Mouse (Mus musculus) subcutaneous adipose tissue, adult 2 months (tissue): ENCODE measurements around the gene Pdzd3. TPM values are rescaled to one million over a fixed set of nuclear protein-coding genes. Genes with fewer than 3 reads are reported as not detected.

Source experiments
- polyA plus RNA-seq: library from polyadenylated mRNA; depleted of rRNA; stranded (reverse); fragments of >200 nt; gene quantifications from 2 replicates; pipeline ENCODE4 v1.2.3, GENCODE M21; 2012; ENCODE audit warnings: low replicate concordance; rRNA removed

Pdzd3 gene
- 0.10 and 0.13 TPM in 2 replicates for polyA plus RNA-seq

DNA sequence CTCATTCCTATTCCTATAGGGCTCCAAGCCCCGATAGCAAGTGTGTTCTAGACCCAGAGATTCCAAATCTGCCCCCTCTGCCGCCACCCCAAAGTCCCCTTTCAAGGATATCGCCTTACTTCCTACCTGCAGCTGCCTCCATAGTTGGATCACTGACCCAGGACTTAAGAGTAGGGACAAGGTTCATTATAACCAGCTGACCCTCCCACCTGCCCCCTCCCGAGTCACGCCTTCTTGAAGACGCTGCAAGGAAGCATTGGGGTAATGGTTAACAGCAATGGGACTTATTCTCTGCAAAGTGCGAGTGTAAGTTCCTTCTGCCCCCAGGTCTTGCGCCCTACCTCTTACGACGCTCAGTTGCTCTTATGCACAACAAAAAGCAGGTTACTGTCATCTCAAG lies at the start of gene Pdzd3:
Gene Pdzd3 (minus strand): TSS at position 158 of the 400 bp plus-strand sequence.

DNA sequence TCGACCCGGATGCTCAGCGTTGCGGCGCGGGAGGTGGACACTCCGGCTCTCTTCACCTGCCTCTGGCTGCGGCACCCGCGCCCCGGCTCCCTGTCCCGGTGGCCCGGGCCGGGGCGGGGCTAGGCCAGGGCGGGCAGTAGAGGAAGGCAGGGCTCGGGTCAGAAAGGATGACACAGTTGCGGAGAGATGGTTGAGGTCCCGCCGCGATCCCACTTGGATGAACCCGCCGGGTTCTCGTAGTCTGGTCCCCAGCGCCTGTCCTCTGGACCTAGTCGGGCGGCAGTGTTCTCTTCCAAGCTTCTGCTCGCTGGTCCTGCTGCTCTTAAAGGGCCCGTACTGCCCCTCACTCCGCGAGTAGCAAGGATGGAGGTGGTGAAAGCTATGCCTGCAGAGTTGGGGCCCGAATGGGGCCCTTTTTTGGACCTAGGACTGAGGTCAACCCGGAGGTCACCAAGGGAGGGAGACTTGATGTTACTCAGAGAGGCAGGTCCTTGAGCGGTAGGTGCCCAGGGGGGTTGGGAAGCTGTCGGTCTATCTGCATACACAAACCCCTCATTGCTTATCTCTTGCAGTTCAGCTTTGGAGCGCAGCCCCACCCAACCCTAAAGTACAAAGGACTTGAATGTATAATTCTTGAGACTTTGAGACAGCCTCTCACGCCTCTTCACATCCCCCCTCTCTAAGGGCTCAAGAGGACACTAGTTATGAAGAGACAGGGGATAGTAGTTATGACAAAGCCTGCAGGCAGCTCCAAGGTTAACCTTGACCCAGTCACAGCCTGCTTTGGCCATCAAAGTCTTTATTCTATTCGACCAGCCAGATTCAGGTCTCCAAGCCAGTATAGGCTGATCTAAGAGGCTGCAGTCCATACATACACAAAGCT lies 37.0 kb upstream of the Pdzd3 start, which contains the start of gene Abcg4:
Gene Abcg4 (minus strand): TSS at position 540 of the 883 bp plus-strand sequence.

DNA sequence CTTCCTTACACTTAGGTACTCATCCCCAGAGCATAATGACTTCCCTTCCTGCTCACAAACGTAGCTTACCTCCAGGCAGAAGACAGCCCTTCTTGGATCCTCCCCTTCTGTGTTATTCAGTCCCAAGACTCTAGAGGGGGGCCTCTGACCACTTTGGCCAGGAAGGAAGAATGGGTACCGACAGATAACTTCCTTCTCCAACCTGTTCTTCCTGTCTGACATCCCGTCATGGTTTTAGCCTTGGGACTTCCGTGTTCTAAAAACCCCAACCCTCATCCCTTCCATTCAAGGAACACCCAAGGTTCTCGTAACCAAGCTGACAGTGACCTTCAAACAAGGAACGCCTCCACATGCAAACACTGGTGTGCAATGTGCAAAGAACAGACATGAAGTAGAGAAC lies 17.2 kb upstream of the Pdzd3 start, which contains the start of gene Nlrx1:
Gene Nlrx1 (minus strand): TSS at position 168 of the 400 bp plus-strand sequence.

DNA sequence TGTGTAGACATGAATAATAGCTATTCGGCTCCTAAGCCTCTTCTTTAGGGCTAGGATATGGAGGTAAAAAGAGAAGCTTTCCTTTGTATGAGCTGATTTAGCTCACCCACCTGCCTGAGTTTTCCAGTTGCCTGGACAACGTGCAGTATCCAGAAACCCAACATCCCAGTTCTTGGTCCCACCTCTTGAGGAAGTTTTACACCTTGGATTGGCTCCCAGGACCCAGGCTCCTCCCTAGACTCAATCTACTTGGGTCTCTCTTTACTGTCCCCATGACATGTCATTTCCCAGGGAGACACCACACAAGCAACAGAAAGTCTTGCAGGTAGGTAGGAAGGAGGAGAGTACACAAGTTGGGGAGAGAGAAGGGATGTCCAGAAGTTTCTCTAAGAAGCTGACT lies 10.9 kb downstream of the Pdzd3 start, which contains the start of gene Ccdc153:
Gene Ccdc153 (plus strand): TSS at position 278 of the 400 bp plus-strand sequence.

DNA sequence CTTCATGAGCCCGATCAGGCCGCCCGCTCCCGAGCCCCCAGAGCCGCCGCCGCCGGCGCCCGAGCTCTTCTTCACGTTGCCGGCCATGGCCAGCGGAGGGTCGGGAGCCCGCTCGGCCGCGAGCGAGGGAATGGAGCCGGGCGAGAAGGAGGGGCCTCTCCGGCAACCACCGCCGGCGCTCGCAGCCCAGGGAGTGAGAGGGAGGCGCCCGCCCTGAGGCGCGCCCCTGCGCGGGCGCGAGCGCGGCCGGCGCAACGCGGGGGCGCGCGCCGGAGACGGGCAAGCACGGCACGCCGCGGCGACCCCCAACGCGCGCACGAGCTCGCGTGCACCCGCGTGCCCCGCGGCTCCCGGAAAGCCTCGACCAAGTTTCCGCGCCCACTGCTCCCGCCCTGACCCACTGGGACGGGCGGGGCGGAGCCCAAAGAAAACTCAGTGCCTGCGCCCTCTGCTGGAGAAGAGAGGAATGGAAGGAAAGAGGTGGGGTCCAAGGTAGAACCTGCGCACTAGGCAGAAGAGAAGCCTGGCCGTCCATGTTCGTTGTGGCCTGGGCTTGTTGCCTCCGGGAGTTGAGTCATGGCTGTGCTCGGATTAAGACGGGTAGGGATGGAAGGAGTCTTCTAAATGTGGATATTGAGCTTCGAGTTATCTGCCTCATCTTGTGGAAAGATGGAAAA lies 17.3 kb downstream of the Pdzd3 start, which contains the start of gene Cbl:
Gene Cbl (minus strand): TSS at position 248 of the 677 bp plus-strand sequence.

Other genes starting within 250 kb of the Pdzd3 start
- gene Thy1, start 208.1 kb downstream of the Pdzd3 start, polyA plus RNA-seq: 96.2 and 370 TPM in 2 replicates
- 7.9 and 15.6 TPM in 2 replicates for gene Usp2, start 184.4 kb downstream of the Pdzd3 start, polyA plus RNA-seq
- gene Mfrp, start 149.7 kb downstream of the Pdzd3 start, polyA plus RNA-seq: 0.19 and 0.22 TPM in 2 replicates
- gene C1qtnf5, start 144.2 kb downstream of the Pdzd3 start, polyA plus RNA-seq: 29.5 and 33.1 TPM in 2 replicates
- 0.23 TPM in 1 of 2 replicates, not detected in the other for gene Gm49380, start 138.0 kb downstream of the Pdzd3 start, polyA plus RNA-seq
- 31.5 and 51.6 TPM in 2 replicates for gene Rnf26, start 138.0 kb downstream of the Pdzd3 start, polyA plus RNA-seq
- gene Mcam, start 117.0 kb downstream of the Pdzd3 start, polyA plus RNA-seq: 257 and 403 TPM in 2 replicates
- gene Cbl, start 17.4 kb downstream of the Pdzd3 start, polyA plus RNA-seq: 11.5 and 18.6 TPM in 2 replicates
- gene Ccdc153, start 10.8 kb downstream of the Pdzd3 start, polyA plus RNA-seq: not detected in 2 replicates
- 23.7 and 26.2 TPM in 2 replicates for gene Nlrx1, start 17.1 kb upstream of the Pdzd3 start, polyA plus RNA-seq
- 4.6 and 20.7 TPM in 2 replicates for gene Abcg4, start 37.1 kb upstream of the Pdzd3 start, polyA plus RNA-seq
- 27.2 and 45.3 TPM in 2 replicates for gene Hinfp, start 54.2 kb upstream of the Pdzd3 start, polyA plus RNA-seq
- 64.0 and 72.6 TPM in 2 replicates for gene C2cd2l, start 68.8 kb upstream of the Pdzd3 start, polyA plus RNA-seq
- 71.2 and 80.6 TPM in 2 replicates for gene Dpagt1, start 74.5 kb upstream of the Pdzd3 start, polyA plus RNA-seq
- gene H2afx, start 83.2 kb upstream of the Pdzd3 start, polyA plus RNA-seq: 28.0 and 118 TPM in 2 replicates
- gene Hmbs, start 92.8 kb upstream of the Pdzd3 start, polyA plus RNA-seq: 62.0 and 66.6 TPM in 2 replicates
- gene Vps11, start 110.2 kb upstream of the Pdzd3 start, polyA plus RNA-seq: 35.6 and 39.4 TPM in 2 replicates
- gene Hyou1, start 128.0 kb upstream of the Pdzd3 start, polyA plus RNA-seq: 32.6 and 83.1 TPM in 2 replicates
- gene Slc37a4, start 145.4 kb upstream of the Pdzd3 start, polyA plus RNA-seq: 35.9 and 39.9 TPM in 2 replicates
- gene Rps25, start 155.7 kb upstream of the Pdzd3 start, polyA plus RNA-seq: 174 and 399 TPM in 2 replicates
- 73.4 and 120 TPM in 2 replicates for gene Trappc4, start 156.1 kb upstream of the Pdzd3 start, polyA plus RNA-seq
- 26.8 and 28.5 TPM in 2 replicates for gene Ccdc84, start 167.1 kb upstream of the Pdzd3 start, polyA plus RNA-seq
- gene Foxr1, start 189.7 kb upstream of the Pdzd3 start, polyA plus RNA-seq: not detected in 2 replicates
- gene Upk2, start 203.5 kb upstream of the Pdzd3 start, polyA plus RNA-seq: 0.14 and 5.6 TPM in 2 replicates
- 41.1 and 47.8 TPM in 2 replicates for gene Bcl9l, start 231.4 kb upstream of the Pdzd3 start, polyA plus RNA-seq